Comparison of ENCODE assay signal across 10 mouse cellular contexts in the genomic region with DNA sequence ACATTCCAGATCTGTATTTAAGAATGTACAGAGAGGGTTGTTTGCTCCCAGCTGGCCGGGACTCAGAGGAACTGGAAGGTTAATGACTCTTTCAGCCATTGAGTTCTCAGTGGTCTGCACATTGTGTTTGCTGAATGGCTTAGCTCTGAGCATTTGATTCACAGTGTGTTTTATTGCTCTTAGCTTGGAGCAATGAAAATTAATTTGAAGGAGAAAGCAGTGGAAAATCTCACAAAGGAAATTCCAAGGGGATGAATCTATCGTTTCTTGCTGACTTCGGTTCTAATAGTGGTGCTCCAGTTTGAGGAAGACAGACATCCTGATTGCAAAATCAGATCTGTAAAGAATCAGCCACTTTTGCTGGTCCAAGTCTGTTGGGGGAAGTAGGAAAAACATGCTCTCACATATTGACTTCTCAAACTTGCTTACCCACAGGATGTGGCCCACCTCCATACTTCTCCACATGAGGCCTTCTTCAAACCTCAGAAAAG.
A peak's percentile ranks its signal among the peaks of the same experiment; 100 is the strongest.
DNase-seq lines count a peak whose midpoint lies in the region; ATAC-seq and TF ChIP-seq lines count a peak whose summit lies in the region.
"Had no signal": no experiment of that assay in that cellular context is flagged by ENCODE, and none has a peak within 500 bp of the region (broad histone marks: within the 10 kb centered on the region; RNA-seq: fewer than 3 reads in every experiment).

No protein-coding gene starts in this region.

- 0 out of 2 replicates have a peak, but pooled peaks cover 4% of the 10 kb centered on the region for H3K4me1 ChIP-seq in intestine, embryonic 15.5 days (replicated peaks)
- H3K4me1 ChIP-seq in intestine, postnatal 0 days (replicated peaks; ENCODE audit: control insufficient read depth, insufficient read depth, low read length) = no peaks in the 10 kb centered on the region
- H3K4me1 ChIP-seq in neural tube, embryonic 11.5 days (ENCODE audit: control insufficient read depth, insufficient read depth, low read length) = peaks cover 13% of the 10 kb centered on the region; the same call in 1 of the 2 replicates
- H3K4me1 ChIP-seq in neural tube, embryonic 15.5 days = peaks cover 23% of the 10 kb centered on the region
- H3K4me1 ChIP-seq: stomach, embryonic 15.5 days had no signal

- H3K27me3 ChIP-seq in intestine, embryonic 15.5 days (replicated peaks) = no peaks in the 10 kb centered on the region
- no peaks in the 10 kb centered on the region for H3K27me3 ChIP-seq in intestine, postnatal 0 days (replicated peaks; ENCODE audit: control insufficient read depth, insufficient read depth, low read length)
- H3K27me3 ChIP-seq in neural tube, embryonic 11.5 days (ENCODE audit: control insufficient read depth, insufficient read depth, low read length) = no peaks in the 10 kb centered on the region
- H3K27me3 ChIP-seq in neural tube, embryonic 15.5 days (replicated peaks) = no peaks in the 10 kb centered on the region
- H3K27me3 ChIP-seq: midbrain, embryonic 12.5 days; stomach, embryonic 15.5 days had no signal

- H3K4me3 ChIP-seq in intestine, embryonic 15.5 days (replicated peaks) = no peak overlapping the region
- H3K4me3 ChIP-seq in intestine, postnatal 0 days (ENCODE audit: low read depth, low read length) = no peak overlapping the region
- no peak overlapping the region for H3K4me3 ChIP-seq in neural tube, embryonic 11.5 days (ENCODE audit: low read depth, low read length)
- H3K4me3 ChIP-seq in neural tube, embryonic 15.5 days (replicated peaks) = no peak overlapping the region
- H3K4me3 ChIP-seq: midbrain, embryonic 12.5 days; stomach, embryonic 15.5 days had no signal

- H3K4me2 ChIP-seq in intestine, embryonic 15.5 days (replicated peaks) = no peak overlapping the region
- no peak overlapping the region for H3K4me2 ChIP-seq in intestine, postnatal 0 days (replicated peaks; ENCODE audit: low read depth)
- H3K4me2 ChIP-seq in neural tube, embryonic 11.5 days (ENCODE audit: low read depth) = no peak overlapping the region
- H3K4me2 ChIP-seq in neural tube, embryonic 15.5 days = no peak overlapping the region
- H3K4me2 ChIP-seq: midbrain, embryonic 12.5 days; stomach, embryonic 15.5 days had no signal

- H3K36me3 ChIP-seq in intestine, embryonic 15.5 days = no peaks in the 10 kb centered on the region
- H3K36me3 ChIP-seq in intestine, postnatal 0 days (ENCODE audit: control insufficient read depth, insufficient read depth) = no peaks in the 10 kb centered on the region
- H3K36me3 ChIP-seq in neural tube, embryonic 11.5 days (ENCODE audit: control insufficient read depth, insufficient read depth, low read length) = no peaks in the 10 kb centered on the region
- H3K36me3 ChIP-seq in neural tube, embryonic 15.5 days = no peaks in the 10 kb centered on the region
- H3K36me3 ChIP-seq: midbrain, embryonic 12.5 days; stomach, embryonic 15.5 days had no signal

- ATAC-seq in intestine, embryonic 15.5 days = no peak
- no peak for ATAC-seq in intestine, postnatal 0 days
- ATAC-seq in neural tube, embryonic 11.5 days (ENCODE audit: insufficient read depth, low FRiP score, low TSS enrichment) = no peak
- no peak for ATAC-seq in neural tube, embryonic 15.5 days (ENCODE audit: low FRiP score)

- no peak for DNase-seq in neural tube, embryonic 11.5 days (ENCODE audit: low spot score)
- DNase-seq in neural tube, embryonic 10.5 days (ENCODE audit: extremely low spot score, low spot score) = no peak
- peak; percentile 40 for DNase-seq in forelimb bud, embryonic 11.5 days (ENCODE audit: low read depth, low spot score)
- no peak for DNase-seq in ovary, adult 18-20 months (ENCODE audit: low spot score)
- no peak for DNase-seq in cerebellum, adult 9-10 months

- 0 out of 2 replicates have a peak overlapping the region, but pooled peaks have one; percentile 9 for H3K27ac ChIP-seq in intestine, embryonic 15.5 days
- H3K27ac ChIP-seq in intestine, postnatal 0 days (ENCODE audit: low read depth, low read length) = no peak overlapping the region
- H3K27ac ChIP-seq in neural tube, embryonic 11.5 days (ENCODE audit: low read depth, low read length) = peak overlapping the region; percentile 31; the same call in 1 of the 2 replicates
- H3K27ac ChIP-seq in neural tube, embryonic 15.5 days (replicated peaks) = peak overlapping the region; percentile 51
- H3K27ac ChIP-seq: midbrain, embryonic 12.5 days; stomach, embryonic 15.5 days had no signal

- H3K9me3 ChIP-seq in intestine, embryonic 15.5 days = no peaks in the 10 kb centered on the region
- no peaks in the 10 kb centered on the region for H3K9me3 ChIP-seq in intestine, postnatal 0 days (ENCODE audit: control insufficient read depth)
- no peaks in the 10 kb centered on the region for H3K9me3 ChIP-seq in neural tube, embryonic 11.5 days (ENCODE audit: control insufficient read depth, low read length)
- H3K9me3 ChIP-seq in neural tube, embryonic 15.5 days (replicated peaks) = no peaks in the 10 kb centered on the region
- H3K9me3 ChIP-seq: midbrain, embryonic 12.5 days; stomach, embryonic 15.5 days had no signal

- no peak overlapping the region for H3K9ac ChIP-seq in intestine, embryonic 15.5 days
- H3K9ac ChIP-seq in intestine, postnatal 0 days (ENCODE audit: low read depth, low read length) = no peak overlapping the region
- H3K9ac ChIP-seq in neural tube, embryonic 11.5 days (ENCODE audit: low read length) = no peak overlapping the region
- H3K9ac ChIP-seq in neural tube, embryonic 15.5 days (replicated peaks) = no peak overlapping the region
- H3K9ac ChIP-seq: midbrain, embryonic 12.5 days; stomach, embryonic 15.5 days had no signal

- TF ChIP-seq CTCF in intestine, postnatal 0 days (IDR thresholded peaks at IDR 0.05; ENCODE audit: low read depth) = no peak

- WGBS in intestine, embryonic 15.5 days = 28% methylated on average over 3 of the region's 3 CpGs
- 30% methylated on average over 3 of the region's 3 CpGs for WGBS in intestine, postnatal 0 days
- WGBS in neural tube, embryonic 11.5 days = 9% methylated on average over 3 of the region's 3 CpGs
- 5% methylated on average over 3 of the region's 3 CpGs for WGBS in neural tube, embryonic 15.5 days
